Mouse (Mus musculus): Measurements from ENCODE around the gene Zfp81.

DNA sequence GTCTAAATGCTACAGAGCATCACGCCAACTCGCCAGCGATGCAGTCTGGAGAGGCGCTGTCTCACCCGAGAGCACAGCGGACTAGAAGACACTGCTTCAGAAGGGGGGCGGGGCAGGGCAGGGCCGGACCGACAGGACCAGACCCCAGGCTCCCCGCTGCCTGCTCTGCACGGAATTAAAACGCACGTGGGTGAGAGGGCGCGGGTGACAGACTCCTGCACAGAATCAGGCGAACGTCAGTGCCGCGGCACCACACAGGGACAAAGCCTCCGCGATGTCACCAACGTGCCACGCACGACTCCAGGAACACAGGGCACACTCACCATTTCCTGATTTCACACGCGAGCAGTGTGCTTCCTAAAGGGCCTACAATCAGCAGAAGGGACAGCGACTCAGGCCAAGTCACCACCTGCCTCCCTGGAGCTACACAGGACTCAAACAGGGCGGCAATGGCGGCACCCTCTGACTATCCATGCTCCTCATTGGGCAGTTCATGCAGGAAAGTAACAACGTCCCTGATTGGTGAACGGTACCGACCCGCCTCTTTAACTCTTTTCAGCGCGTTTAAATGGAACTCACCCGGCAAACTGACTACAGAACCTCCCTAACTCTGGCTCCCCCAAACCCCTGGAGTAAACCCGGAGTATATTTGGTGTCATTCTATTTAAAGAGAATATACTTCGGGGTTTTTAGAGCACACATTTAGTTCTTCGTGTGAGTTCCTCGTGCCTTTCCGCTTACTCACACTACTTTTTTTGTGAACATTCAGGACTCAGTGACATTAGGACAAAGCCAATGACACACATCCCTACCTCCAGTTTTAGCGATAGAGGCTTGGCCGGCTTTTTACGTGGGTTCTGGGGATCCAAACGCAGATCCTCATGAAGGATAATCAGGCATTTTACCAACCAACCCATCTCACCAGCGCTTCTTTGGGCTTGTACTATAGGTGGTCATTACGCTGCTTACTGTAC, at the start of gene Zfp81:
- TF ChIP-seq POLR2A (IDR thresholded peaks at IDR 0.05; ENCODE audit: low read depth, low read length): no peak; the same call in 1 of the 2 replicates
- no peak for TF ChIP-seq CTCF (IDR thresholded peaks at IDR 0.05; ENCODE audit: extremely low read depth, insufficient read depth, insufficient read length, insufficient replicate concordance)
